Mouse (Mus musculus) testis, postnatal 10 days (tissue): ENCODE data around the gene Nav3.

ENCODE experiments used
- DNase-seq: peaks from one replicate; pipeline ENCODE4 v3.0.0; 2021; ENCODE audit warnings: low spot score

The Nav3 gene

DNA sequence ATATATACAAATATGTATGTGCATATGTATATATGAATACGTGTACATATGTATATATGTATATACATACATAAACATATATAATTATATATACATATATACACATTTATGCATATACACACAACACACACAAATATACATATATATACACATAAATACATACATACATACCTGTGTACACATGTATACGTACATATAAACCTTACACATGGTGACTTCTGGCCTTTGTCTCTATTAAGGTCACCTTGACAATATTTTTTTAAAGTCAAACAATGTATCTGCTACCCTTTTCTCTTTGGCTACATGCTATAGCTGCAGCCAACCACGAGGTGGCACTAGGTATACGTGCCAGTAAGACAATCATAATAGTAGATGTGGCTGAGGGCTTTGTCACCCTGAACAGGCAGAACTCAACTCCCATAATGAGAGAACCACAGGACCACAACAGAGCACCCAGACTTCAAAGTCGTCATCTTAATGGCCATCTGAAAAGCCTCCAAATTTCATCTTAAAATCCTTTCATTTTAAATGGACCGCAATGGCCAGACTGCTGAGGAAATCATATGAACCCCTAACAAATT, 535.3 kb downstream of the Nav3 start:
- DNase-seq = peak; percentile 76

DNA sequence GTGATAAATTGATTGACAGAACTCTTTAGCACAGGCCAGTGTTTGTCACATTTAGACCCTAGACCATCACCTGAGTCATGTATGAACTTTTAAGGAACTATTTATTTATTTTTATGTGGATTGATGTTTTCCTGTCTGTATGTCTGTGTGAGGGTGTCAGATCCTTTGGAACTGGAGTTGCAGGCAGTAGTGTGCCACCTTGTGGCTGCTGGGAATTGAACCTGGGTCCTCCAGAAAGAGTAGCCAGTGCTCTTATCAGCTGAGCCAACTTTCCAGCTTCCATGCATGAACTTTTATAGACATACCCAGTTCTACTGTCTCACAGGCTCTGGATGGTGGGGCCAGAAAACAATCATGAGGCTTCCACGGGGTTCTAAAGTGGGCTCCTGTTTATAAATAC, 536.5 kb downstream of the Nav3 start:
- no peak for DNase-seq

DNA sequence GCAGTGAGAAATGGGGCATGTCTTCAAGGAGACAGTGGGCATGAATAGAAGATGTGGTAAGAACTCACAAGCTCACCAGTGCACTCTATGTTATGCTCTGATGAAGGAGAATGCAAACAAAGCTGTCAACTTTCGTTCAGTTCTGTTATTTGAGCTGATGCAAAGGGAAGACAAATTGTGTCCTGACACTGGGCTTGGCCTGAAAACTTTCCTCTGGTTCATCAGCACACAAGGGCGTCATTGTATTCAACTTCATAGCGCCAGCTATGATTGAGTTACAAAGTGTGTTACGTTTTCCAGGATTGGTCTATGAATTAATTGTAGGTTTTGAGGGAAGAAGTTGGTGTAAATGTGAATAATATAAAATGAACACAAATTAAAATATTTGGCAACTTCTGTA, 548.8 kb downstream of the Nav3 start:
- no peak for DNase-seq

- no peak for DNase-seq
Observed at GRCm38 (mm10) chr10:109906413-109906785, 549.6 kb downstream of the Nav3 start.

GRCm38 (mm10) chr10:109905649-109906412, 550.2 kb downstream of the Nav3 start:
- DNase-seq = no peak

GRCm38 (mm10) chr10:109904841-109905240, 551.2 kb downstream of the Nav3 start:
- DNase-seq = no peak

GRCm38 (mm10) chr10:109903701-109904555, 552.1 kb downstream of the Nav3 start:
- DNase-seq = peak; percentile 39

DNA sequence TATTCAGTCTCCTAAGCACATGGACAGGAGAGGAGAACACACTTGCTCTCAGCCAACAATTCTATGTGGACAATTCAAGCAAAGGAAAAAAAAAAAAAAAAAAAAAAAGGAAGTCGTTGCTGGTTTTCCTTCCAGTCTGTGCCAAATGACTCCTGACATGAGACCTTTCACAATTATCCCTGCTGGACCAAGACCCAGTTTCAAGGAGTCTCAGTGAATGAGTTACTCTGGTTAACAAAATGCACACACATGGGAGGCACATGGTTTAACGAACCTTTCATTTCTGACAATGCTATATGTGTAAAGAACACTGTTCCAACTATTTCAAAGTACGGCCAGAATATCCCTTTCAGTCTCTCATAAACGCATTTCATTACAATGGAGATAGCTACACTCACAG, 552.8 kb downstream of the Nav3 start:
- no peak for DNase-seq

DNA sequence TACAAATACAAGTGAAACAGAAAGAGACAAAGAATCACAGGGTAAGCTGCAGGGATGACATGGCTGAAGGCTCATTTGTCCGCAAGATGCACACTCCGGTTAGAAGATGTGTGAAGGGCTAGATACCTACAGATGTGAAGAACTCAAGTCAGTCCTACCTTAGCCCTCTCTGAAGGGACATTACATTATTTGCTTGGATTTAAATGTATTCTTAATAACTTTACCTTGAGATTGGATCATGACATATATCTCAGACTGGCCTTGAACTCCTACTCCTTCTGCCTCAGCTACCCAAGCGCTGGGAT, 566.9 kb downstream of the Nav3 start:
- no peak for DNase-seq

DNA sequence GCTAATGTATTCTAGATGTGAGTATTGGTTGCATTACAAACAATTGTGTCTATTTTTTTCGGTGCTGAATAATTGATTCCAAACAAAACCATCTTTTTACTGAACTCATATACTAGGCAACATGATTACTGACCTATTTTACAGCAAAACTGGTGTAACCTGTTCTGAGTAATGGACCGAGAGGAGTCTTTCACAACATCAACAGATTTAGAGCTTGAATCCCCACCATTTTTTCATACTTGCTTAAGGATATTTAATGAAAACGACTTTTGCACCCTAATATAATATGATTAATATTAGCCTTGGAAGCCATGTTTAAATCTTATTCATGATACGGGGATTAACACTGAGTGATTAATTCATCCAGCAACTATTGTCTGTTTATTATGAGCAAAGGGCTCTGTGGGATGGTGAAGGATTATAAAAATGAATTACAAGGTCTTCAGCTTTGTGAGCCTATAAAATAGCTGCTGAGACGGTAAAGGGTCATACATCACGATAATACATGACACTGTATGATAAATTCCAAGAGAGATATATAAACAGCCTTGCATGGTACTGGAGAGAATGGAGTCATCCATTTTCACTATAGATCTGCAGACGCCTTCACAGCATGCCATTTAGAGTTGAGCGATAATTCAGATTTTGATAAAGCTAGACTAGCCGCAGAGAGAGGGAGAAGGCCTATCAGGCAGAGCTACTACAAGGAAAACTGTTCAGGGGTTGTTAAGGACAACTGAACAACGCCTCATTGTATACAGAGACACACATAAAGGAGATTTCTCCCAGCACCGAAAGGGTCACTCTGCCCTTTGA, 567.4 kb downstream of the Nav3 start:
- no peak for DNase-seq

DNA sequence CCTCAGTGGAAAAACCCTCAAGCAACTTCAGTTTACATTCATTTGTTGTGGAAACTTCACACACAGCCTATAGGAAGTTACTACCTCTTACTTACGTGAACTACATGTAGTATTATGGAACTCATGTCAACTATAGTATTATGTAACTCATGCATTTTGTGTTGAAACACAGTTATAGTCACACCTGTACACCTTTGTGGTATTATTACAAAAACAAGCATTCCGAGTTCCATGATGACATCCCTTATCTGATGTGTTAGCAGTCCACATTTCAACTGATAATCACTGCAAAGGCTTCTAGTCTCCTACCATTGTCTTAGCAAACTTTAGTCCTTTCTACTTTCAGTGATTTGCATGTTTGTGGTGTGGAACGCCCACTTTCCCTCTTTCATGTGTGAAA, 568.8 kb downstream of the Nav3 start:
- DNase-seq = no peak

GRCm38 (mm10) chr10:109876107-109876506, 579.9 kb downstream of the Nav3 start:
- no peak for DNase-seq

DNA sequence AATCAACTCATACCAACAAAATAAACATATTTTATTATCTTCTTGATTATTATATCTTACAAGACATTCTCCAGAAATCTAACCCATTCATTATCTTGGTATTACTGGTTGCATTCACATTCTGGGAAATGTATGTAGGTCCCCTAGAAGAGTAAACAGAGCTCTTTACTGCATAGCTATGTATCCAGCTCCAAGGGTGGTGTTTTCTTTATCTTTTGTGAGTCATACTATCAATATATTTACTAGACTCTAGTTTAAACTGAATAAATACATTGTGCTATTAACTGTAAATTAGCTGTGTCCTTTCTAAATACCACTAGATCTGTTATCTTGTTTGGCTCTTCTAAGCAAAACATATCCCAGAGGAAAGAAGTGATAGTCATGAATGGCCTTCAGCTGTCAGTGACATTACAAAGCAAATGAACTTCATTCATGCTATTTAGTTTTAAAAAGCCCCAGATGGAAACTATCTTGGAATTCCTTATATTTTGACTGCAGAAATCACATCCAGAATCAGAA, 580.6 kb downstream of the Nav3 start:
- DNase-seq = no peak

GRCm38 (mm10) chr10:109874652-109875311, 581.2 kb downstream of the Nav3 start:
- no peak for DNase-seq

DNA sequence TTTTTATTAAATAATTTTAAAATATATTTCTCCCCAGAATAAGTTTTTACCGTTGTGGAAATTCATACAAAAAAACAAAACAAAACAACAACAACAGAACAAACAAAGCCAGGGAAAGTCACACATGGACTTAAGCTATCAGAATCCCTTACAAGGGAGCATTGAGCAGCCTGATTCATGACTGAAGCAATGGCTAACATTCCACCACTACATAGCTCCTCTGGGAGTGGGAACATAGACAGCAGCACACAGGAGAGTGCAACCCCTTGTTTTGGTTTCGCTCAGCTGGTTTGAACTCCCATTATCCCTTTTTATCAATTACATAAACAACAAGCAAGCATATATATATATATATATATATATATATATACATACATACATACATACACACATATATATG, 589.9 kb downstream of the Nav3 start:
- no peak for DNase-seq

DNA sequence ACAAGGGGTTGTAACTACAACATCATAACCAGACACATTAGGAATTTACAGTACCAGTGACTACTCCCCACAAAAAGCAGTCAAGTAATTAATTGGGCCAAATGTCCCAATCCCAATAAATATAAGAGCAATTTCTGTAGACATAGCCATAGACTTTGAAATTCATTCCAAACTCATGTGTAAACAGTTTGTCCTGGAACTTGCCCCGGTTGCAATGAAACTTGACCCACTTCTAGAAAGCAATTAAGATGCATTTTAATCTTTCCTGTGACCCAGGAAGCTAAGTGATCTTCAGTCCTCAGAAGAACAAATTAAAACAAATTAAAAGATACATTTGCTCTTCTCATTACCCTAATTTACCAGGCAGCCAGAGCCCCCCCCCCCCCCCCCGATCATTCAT, 590.6 kb downstream of the Nav3 start:
- no peak for DNase-seq

DNA sequence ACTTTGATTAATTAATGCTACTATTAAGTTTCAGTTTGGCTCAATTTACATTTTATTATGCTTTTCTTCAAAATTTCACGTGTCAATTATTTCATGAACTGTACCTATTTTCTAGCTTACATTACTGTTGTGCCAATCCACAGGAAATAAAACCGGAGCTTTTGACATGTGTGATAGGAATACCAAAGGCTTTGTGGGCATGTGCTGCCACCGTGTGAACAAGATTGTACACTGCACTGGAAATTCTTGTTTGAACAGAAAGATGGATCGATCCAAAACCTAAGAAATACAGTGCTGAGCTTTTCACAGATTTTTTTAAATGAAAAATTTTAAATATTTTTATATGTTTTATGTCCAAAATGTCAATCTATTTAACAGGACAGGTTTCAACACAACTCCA, 591.3 kb downstream of the Nav3 start:
- peak; percentile 38 for DNase-seq

GRCm38 (mm10) chr10:109861275-109861674, 594.7 kb downstream of the Nav3 start:
- DNase-seq = no peak

DNA sequence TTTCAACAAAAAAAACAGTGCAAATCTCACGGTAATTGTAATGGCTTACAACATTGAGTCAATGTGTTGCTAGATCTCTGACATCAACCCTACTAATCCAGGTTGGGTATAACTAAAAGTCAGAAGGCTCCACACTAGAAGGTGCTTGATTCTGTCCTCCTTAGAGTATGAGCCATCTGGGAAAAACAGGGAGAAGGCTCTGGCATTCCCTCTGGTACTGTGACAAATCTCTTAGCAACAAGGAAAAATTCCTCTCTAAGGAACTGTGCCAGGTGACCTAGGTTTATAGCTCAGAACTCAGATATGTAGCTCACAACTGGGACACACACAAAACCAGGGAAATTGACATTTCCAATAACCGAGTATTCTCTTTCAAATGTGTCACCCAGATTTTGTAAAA, 597.4 kb downstream of the Nav3 start:
- DNase-seq = no peak

DNA sequence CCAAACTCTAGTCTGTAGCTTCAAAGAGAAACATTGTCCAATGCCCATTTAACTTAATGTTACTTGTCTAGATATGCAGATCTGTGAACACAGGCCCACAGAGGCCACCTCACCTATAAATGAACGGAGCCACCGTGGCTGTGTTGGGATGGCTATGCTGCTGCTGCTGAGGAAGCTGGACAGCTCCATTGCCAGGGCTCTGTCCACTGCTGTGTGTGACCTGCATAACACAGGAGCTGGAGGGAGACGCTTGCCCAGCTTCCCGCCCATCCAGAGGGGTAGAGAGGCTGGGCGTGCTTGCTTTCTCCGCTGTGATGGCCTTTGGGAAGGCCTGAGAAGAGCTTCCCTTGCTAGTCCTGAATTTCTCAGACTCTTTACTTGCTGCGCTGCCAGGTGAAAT, 603.6 kb downstream of the Nav3 start:
- DNase-seq = peak; percentile 53

DNA sequence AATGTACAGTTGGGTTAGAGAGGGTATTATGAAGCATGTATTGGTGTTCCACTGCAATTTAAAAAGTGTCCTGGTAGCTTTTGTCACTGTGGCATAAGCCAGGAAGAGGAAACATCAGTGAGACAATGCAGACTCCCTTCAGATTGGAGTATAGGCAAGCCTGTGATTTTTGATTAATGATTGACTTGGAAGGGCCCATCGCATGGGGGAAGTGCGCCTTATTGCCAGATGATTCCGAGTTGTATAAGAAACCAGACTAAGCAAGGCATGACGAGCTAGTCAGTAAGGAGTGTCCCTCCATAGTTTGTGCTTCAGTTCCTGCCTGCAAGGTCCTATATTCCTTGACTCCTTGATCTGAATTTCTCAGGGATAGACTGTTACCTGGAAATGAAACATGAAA, 608.4 kb downstream of the Nav3 start:
- no peak for DNase-seq

- DNase-seq = no peak
Observed at GRCm38 (mm10) chr10:109843661-109844060, 612.3 kb downstream of the Nav3 start.
